Mouse (Mus musculus) cerebellum, adult 18-20 months (tissue): Measurements from ENCODE around the gene Cirbp.

Experiments used
- DNase-seq, 2 experiments: peaks; one replicate each; pipeline ENCODE4 v3.0.0; 2021

Gene Cirbp

GRCm38 (mm10) chr10:80215048-80215772 lies 49.4 kb downstream of the Cirbp start:
- DNase-seq, result no peak

- no peak for DNase-seq
Measured at GRCm38 (mm10) chr10:80220676-80221075, 54.9 kb downstream of the Cirbp start.
